Mouse (Mus musculus) T-cell, adult 2 months (primary cell): ENCODE data around the gene Rps26.

Experiments
- DNase-seq: peaks from one replicate; pipeline ENCODE4 v3.0.0; 2022; ENCODE audit warnings: low spot score

Gene Rps26

GRCm38 (mm10) chr10:128626311-128627310 is at the start of gene Rps26:
Rps26 (minus strand) TSS chr10:128626747.
- peak; percentile 95 for DNase-seq

- peak; percentile 37 for DNase-seq
These were observed 48.0 kb upstream of the Rps26 start for GRCm38 (mm10) chr10:128674469-128675008.

GRCm38 (mm10) chr10:128673763-128674468 is 47.4 kb upstream of the Rps26 start, which contains the start of gene Suox:
Suox (minus strand) TSS chr10:128674073.
- DNase-seq, result peak; percentile 74

GRCm38 (mm10) chr10:128671148-128671547 is 44.6 kb upstream of the Rps26 start:
- no peak for DNase-seq

GRCm38 (mm10) chr10:128668790-128669672 is 42.5 kb upstream of the Rps26 start:
- DNase-seq, result peak; percentile 52

GRCm38 (mm10) chr10:128665806-128666205 is 39.3 kb upstream of the Rps26 start:
- DNase-seq, result no peak

GRCm38 (mm10) chr10:128665307-128665706 is 38.8 kb upstream of the Rps26 start:
- DNase-seq, result no peak

- DNase-seq, result no peak
These were observed 38.3 kb upstream of the Rps26 start for GRCm38 (mm10) chr10:128664808-128665207.

GRCm38 (mm10) chr10:128663441-128664220 is 37.1 kb upstream of the Rps26 start:
- DNase-seq, result no peak

- DNase-seq, result no peak
These were observed 35.9 kb upstream of the Rps26 start for GRCm38 (mm10) chr10:128662465-128662864.

- no peak for DNase-seq
These were observed 32.9 kb upstream of the Rps26 start for GRCm38 (mm10) chr10:128659490-128659889.

GRCm38 (mm10) chr10:128657844-128658243 is 31.3 kb upstream of the Rps26 start:
- DNase-seq, result no peak

- no peak for DNase-seq
These were observed 30.2 kb upstream of the Rps26 start for GRCm38 (mm10) chr10:128656731-128657130.

- no peak for DNase-seq
These were observed 28.7 kb upstream of the Rps26 start for GRCm38 (mm10) chr10:128655254-128655653.

GRCm38 (mm10) chr10:128653866-128654265 is 27.3 kb upstream of the Rps26 start:
- no peak for DNase-seq

- DNase-seq, result peak; percentile 34
These were observed 19.9 kb upstream of the Rps26 start for GRCm38 (mm10) chr10:128646139-128647089.

- DNase-seq, result peak; percentile 59
These were observed 18.8 kb upstream of the Rps26 start, which contains the start of gene Ikzf4 for GRCm38 (mm10) chr10:128645111-128646011. Ikzf4 (minus strand) TSS chr10:128645991.

GRCm38 (mm10) chr10:128642749-128643148 is 16.2 kb upstream of the Rps26 start:
- DNase-seq, result no peak
